Mouse (Mus musculus) midbrain, embryonic 14.5 days (tissue): ENCODE data around the gene Klk1. TPM values are rescaled to one million over a fixed set of nuclear protein-coding genes. Genes with fewer than 3 reads are reported as not detected.

Experiments used
- ATAC-seq: fragments of 200-750 bp; cut with Nextera tagmentation; 2 replicates; pipeline ENCODE4 v1.8.0; 2017; ENCODE audit warnings: moderate number of reproducible peaks, moderate library complexity; ENCODE audit not compliant: low FRiP score, low TSS enrichment
- DNase-seq: peaks from one replicate; pipeline ENCODE4 v3.0.0-alpha.2; 2015
- H3K27ac ChIP-seq: fragments of 300-500 bp; sonication (generic); replicated peaks from 2 replicates; pipeline ENCODE4 v1.5.1; 2014; ENCODE audit warnings: mild to moderate bottlenecking, low read depth, low read length, moderate library complexity
- H3K27me3 ChIP-seq: fragments of 300-500 bp; sonication (generic); 2 replicates; pipeline ENCODE4 v1.6.1; 2014; ENCODE audit warnings: low read length, control low read depth, mixed read lengths; ENCODE audit not compliant: control insufficient read depth, insufficient read depth
- H3K36me3 ChIP-seq: fragments of 300-500 bp; sonication (generic); 2 replicates; pipeline ENCODE4 v1.6.1; 2014; ENCODE audit warnings: low read length, control low read depth; ENCODE audit not compliant: control insufficient read depth, insufficient read depth
- H3K4me1 ChIP-seq: fragments of 300-500 bp; sonication (generic); 2 replicates; pipeline ENCODE4 v1.6.1; 2014; ENCODE audit warnings: mild to moderate bottlenecking, antibody characterized with exemption, low read length, control low read depth; ENCODE audit not compliant: control insufficient read depth, insufficient read depth
- H3K4me2 ChIP-seq: fragments of 300-500 bp; sonication (generic); 2 replicates; pipeline ENCODE4 v1.6.1; 2014; ENCODE audit warnings: mild to moderate bottlenecking, low read length, moderate library complexity
- H3K4me3 ChIP-seq: fragments of 300-500 bp; sonication (generic); replicated peaks from 2 replicates; pipeline ENCODE4 v1.5.1; 2014; ENCODE audit warnings: low read depth, low read length
- H3K9ac ChIP-seq: fragments of 300-500 bp; sonication (generic); replicated peaks from 2 replicates; pipeline ENCODE4 v1.6.1; 2014; ENCODE audit warnings: mild to moderate bottlenecking, low read length, moderate library complexity
- H3K9me3 ChIP-seq: fragments of 300-500 bp; sonication (generic); 2 replicates; pipeline ENCODE4 v1.6.1; 2016; ENCODE audit warnings: low read length, control low read depth, mixed read lengths; ENCODE audit not compliant: control insufficient read depth
- WGBS: fragments of 180-500 bp; shearing (Covaris S2); extraction: QIAGEN DNeasy Blood & Tissue Kit; methylation state at CpG from one replicate; pipeline ENCODE4 v1.1.7; 2014; 5-methylcytosine and 5-hydroxymethylcytosine counted together
- polyA plus RNA-seq: library from polyadenylated mRNA; unstranded; fragments of >200 nt; fragmentation: Nextera tagmentation; extraction: Ambion mirVana; gene quantifications from 2 replicates; pipeline ENCODE4 v1.2.1, GENCODE M21; 2014

Klk1 gene
- polyA plus RNA-seq, 1 experiment from 2014 or later = not detected

DNA sequence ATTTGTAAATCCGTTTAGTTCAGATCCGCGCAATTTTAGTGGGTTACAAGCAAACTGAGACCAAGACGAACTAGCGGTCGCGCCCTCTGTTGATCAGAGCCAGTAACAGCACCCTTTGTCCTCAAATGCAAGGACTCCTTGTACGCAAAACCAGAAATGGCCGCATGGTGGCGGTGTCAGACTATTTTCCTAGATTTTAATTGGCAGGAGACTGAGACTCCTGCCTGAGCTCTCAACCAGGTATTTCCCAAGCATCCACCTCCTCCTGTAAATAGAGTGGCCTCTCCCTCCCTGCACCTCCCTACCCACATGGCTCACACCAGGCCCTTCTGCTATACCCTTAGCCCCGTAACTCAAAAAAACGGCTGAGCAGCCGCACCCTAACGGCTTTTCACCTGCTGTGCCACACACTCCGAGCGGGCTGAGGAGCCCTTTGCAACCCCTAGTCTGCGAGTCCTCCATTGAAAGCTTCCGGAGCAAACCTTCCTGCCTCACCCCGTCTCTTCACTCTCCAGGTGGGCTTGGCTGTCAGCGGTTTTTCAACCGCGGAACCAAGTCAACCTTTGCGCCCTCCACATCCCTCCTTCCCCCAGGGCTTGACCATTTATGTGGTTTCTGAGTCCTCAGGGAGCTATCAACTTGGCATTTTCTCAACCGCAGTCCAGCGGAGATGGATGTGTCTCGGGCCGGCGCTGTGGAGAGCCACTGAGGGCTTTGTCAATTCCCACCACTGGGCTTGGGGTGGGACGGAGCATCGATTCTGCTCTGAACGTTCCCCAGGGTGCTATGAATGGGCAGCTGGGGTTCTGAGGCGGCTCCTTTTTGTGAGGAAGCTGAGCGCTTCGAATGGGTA is 37.9 kb downstream of the Klk1 start:
- Histone ChIP-seq H3K9me3 (no peaks in the 10 kb centered on the region), H3K36me3 (no peaks in the 10 kb centered on the region), H3K27me3 (no peaks in the 10 kb centered on the region; the same call in 1 of the 2 replicates), H3K4me3 (peak overlapping the region; percentile 33), H3K27ac (peak overlapping the region; percentile 37), H3K4me1 (peaks cover 6% of the 10 kb centered on the region; the same call in 1 of the 2 replicates), H3K9ac (peak overlapping the region; percentile 47), H3K4me2 (peak overlapping the region; percentile 64)
- ATAC-seq (peak; percentile 83), DNase-seq (peak; percentile 99)
- WGBS = 2% methylated on average over 34 of the region's 34 CpGs

DNA sequence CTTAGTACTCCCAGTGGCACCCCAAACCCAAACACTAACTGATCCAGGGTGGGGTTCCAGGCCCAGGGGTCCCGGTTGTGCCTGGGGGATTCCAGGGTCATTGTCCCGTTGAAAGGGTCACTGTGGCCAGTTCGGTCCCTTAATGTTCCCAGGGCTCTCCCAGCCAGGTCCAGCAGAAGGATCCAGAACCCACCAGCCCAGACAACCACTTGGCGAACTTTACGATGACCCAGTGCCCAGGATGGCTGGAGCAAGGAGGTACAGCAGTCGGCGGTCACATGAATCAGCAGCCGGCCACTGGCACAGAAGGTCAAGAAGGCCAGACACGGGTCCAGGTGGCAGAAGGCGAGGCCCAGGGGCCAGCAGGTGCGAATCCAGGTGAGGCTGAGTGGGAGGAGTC is 43.0 kb downstream of the Klk1 start:
- Histone ChIP-seq H3K9ac (0 out of 2 replicates have a peak overlapping the region, but pooled peaks have one; percentile 4), H3K4me3 (no peak overlapping the region), H3K9me3 (no peaks in the 10 kb centered on the region), H3K27me3 (no peaks in the 10 kb centered on the region; the same call in 1 of the 2 replicates), H3K36me3 (no peaks in the 10 kb centered on the region), H3K4me1 (peaks cover 3% of the 10 kb centered on the region; the same call in 1 of the 2 replicates), H3K4me2 (no peak overlapping the region), H3K27ac (no peak overlapping the region)
- no peak for ATAC-seq
- 83% methylated on average over 11 of the region's 11 CpGs for whole genome bisulfite sequencing
- no peak for DNase-seq

GRCm38 (mm10) chr7:44269397-44269796 is 44.2 kb downstream of the Klk1 start:
- H3K4me2 ChIP-seq = no peak overlapping the region
- no peak overlapping the region for H3K27ac ChIP-seq
- no peaks in the 10 kb centered on the region for H3K4me1 ChIP-seq
- H3K4me3 ChIP-seq = no peak overlapping the region
- WGBS = 92% methylated on average over 2 of the region's 2 CpGs
- DNase-seq (no peak), ATAC-seq (no peak)
- no peaks in the 10 kb centered on the region for H3K36me3 ChIP-seq
- no peaks in the 10 kb centered on the region; the same call in 1 of the 2 replicates for H3K27me3 ChIP-seq
- H3K9me3 ChIP-seq = no peaks in the 10 kb centered on the region
- H3K9ac ChIP-seq = no peak overlapping the region

GRCm38 (mm10) chr7:44271309-44271708 is 46.1 kb downstream of the Klk1 start:
- H3K27me3 ChIP-seq = no peaks in the 10 kb centered on the region; the same call in 1 of the 2 replicates
- no peak for ATAC-seq
- H3K4me3 ChIP-seq = no peak overlapping the region
- no peaks in the 10 kb centered on the region for H3K4me1 ChIP-seq
- no peak overlapping the region for H3K27ac ChIP-seq
- H3K36me3 ChIP-seq = no peaks in the 10 kb centered on the region
- H3K9ac ChIP-seq = no peak overlapping the region
- H3K4me2 ChIP-seq = no peak overlapping the region
- WGBS = 68% methylated on average over 2 of the region's 2 CpGs
- peak; percentile 66 for DNase-seq
- no peaks in the 10 kb centered on the region for H3K9me3 ChIP-seq

GRCm38 (mm10) chr7:44272546-44272945 is 47.4 kb downstream of the Klk1 start:
- DNase-seq (no peak), ATAC-seq (no peak)
- H3K27me3 ChIP-seq = no peaks in the 10 kb centered on the region
- no peak overlapping the region for H3K27ac ChIP-seq
- 93% methylated on average over 7 of the region's 7 CpGs for WGBS
- no peak overlapping the region for H3K9ac ChIP-seq
- no peaks in the 10 kb centered on the region for H3K4me1 ChIP-seq
- H3K4me2 ChIP-seq = no peak overlapping the region
- H3K36me3 ChIP-seq = no peaks in the 10 kb centered on the region
- no peak overlapping the region for H3K4me3 ChIP-seq
- no peaks in the 10 kb centered on the region for H3K9me3 ChIP-seq

DNA sequence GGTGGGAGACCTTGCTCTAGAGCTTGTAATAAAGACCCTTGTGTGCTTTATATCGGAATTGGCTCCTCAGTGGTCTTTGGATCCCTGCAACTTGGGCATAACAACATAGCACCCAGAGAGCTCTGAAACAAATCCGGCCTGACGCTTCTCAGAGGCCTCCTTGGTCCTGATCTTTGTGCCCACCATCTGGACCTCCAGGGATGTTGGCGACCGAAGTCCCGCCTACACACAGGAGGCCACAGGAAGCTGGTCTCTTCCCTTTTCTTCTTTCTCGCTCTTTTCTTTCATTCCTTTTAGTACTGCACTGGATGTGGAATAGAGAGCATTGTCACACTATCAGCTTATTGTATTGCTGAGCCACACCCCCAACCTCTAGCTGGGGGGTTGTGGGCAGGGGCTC is 48.3 kb downstream of the Klk1 start:
- Histone ChIP-seq H3K9me3 (no peaks in the 10 kb centered on the region), H3K4me1 (no peaks in the 10 kb centered on the region), H3K9ac (no peak overlapping the region), H3K27ac (no peak overlapping the region), H3K36me3 (no peaks in the 10 kb centered on the region), H3K27me3 (no peaks in the 10 kb centered on the region), H3K4me3 (no peak overlapping the region), H3K4me2 (no peak overlapping the region)
- WGBS = 58% methylated on average over 7 of the region's 7 CpGs
- DNase-seq (no peak), ATAC-seq (no peak)

GRCm38 (mm10) chr7:44274096-44274495 is 48.9 kb downstream of the Klk1 start:
- no peak overlapping the region for H3K4me2 ChIP-seq
- no peaks in the 10 kb centered on the region for H3K27me3 ChIP-seq
- no peak overlapping the region for H3K9ac ChIP-seq
- no peak overlapping the region for H3K27ac ChIP-seq
- no peak overlapping the region for H3K4me3 ChIP-seq
- no peaks in the 10 kb centered on the region for H3K36me3 ChIP-seq
- DNase-seq = no peak
- no peaks in the 10 kb centered on the region for H3K4me1 ChIP-seq
- 55% methylated on average over 11 of the region's 11 CpGs for WGBS
- no peak for ATAC-seq
- no peaks in the 10 kb centered on the region for H3K9me3 ChIP-seq

GRCm38 (mm10) chr7:44275546-44275945 is 50.4 kb downstream of the Klk1 start:
- ATAC-seq (no peak), DNase-seq (no peak)
- H3K36me3 ChIP-seq = no peaks in the 10 kb centered on the region
- H3K4me1 ChIP-seq = no peaks in the 10 kb centered on the region
- no peaks in the 10 kb centered on the region for H3K9me3 ChIP-seq
- no peak overlapping the region for H3K4me2 ChIP-seq
- no peak overlapping the region for H3K4me3 ChIP-seq
- WGBS = 80% methylated on average over 3 of the region's 3 CpGs
- H3K27me3 ChIP-seq = no peaks in the 10 kb centered on the region
- H3K9ac ChIP-seq = no peak overlapping the region
- no peak overlapping the region for H3K27ac ChIP-seq
